Mouse (Mus musculus): ENCODE measurements around the gene Hcar2.

DNA sequence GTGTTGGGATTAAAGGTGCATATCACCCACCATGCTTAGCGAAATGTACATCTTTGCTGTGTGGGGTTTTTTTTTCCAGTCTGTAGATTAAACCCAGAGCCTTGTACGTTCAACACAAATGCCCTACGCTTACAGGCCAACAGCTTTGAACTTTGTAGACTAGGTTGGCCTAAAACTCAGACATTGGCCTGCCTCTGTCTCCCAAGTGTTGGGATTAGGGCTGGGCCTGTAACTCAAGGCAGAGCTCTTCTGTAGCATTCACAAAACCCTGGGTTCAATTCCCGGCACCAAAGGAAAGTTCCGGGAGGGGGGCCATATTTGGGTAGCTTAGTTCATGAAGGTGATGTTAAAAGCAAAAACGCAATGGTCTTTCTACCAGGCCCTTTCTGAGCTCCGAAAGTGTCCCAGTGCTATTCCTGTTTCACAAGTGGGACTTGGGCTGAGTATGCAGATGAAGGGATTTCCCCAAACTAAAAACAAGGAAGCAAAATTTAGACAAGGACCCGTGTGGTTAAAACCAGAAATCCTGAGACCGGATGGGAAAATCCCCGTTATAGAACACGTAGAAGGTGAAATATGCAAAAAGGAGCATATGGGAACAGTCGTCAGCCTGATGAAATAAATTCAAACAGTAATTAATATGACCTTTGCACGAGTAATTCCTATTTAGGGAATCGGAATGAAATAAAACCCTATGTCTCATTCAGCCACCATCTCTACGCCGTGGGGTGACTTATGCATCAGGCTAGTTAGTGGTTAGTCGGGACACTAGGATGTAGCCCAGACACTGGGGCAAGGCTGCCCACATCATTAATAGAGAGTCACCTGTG, 41.1 kb upstream of the Hcar2 start:
- no peak for TF ChIP-seq POLR2A (IDR thresholded peaks at IDR 0.05; ENCODE audit: borderline replicate concordance, control insufficient read depth, low read depth, low read length)
- TF ChIP-seq CTCF (IDR thresholded peaks at IDR 0.05; ENCODE audit: control insufficient read depth, insufficient read depth, low read length) = no peak
